Mouse (Mus musculus) lung, adult 2 months (tissue): ENCODE results near the gene Wnt10a.

Experiments used
- CTCF ChIP-seq: fragments of 200-500 bp; IDR thresholded peaks from 2 replicates; pipeline ENCODE4 v1.5.1; 2011; ENCODE audit warnings: mild to moderate bottlenecking, low read length, control low read depth; ENCODE audit not compliant: insufficient read depth
- POLR2A ChIP-seq: fragments of 200-500 bp; IDR thresholded peaks from 2 replicates; pipeline ENCODE4 v1.6.1; 2011; ENCODE audit warnings: low read depth, mild to moderate bottlenecking, control low read depth, low read length, borderline replicate concordance; ENCODE audit errors: extremely low read depth

- no peak for TF ChIP-seq POLR2A
- no peak for TF ChIP-seq CTCF
These were observed 1.2 kb upstream of the Wnt10a start for GRCm38 (mm10) chr1:74790095-74790494.
